Mouse (Mus musculus): Measurements from ENCODE around the gene Zfp651.

Gene Zfp651

GRCm38 (mm10) chr9:121762761-121763160 lies 3.6 kb downstream of the Zfp651 start:
- in situ Hi-C loops (cut with MboI): no loop called here

DNA sequence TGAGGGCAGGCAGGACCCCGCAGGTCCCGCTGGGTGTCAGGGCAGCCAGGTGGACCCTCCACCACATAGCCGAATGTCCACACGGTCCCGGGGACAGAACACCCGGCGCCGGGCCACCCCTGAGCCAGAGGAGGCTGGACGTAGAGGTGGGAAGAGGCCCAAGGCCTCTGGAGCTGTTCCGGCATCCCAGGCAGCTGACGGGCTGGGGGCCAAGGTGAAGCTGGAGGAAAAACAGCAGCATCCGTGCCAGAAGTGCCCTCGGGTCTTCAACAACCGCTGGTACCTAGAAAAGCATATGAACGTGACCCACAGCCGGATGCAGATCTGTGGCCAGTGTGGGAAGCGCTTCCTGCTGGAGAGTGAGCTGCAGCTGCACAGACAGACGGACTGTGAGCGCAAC lies 4.6 kb downstream of the Zfp651 start:
- in situ Hi-C loops (cut with MboI): no loop called here

DNA sequence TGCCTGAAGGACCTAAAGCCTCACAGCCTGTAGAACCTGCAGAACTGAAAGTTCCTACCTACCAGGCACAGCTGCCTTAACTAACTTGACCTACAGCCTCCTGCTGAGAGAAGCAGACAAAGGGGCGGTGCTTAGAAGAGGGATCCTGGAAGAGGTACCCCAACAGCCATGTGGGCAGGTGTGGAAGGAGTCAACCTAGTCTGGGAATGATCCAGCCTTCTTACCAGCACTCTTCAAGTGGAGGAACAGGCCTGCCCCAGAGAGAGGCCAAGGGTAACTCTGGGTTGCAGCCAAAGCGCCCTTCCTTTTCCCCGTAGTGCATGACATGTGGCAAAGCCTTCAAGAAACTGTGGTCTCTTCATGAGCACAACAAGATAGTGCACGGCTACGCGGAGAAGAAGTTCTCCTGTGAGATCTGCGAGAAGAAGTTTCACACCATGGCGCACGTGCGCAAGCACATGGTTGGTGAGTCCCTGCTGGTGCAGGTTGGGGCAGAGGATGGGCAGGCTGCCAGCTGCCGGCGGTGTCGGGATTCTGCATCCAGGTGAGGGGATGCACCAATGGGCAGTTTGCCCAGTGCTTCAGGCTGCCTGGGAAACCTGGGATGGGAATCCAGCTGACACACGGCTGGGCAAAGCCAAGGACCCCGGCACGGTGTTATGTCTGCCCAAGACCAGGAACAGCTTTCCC lies 6.2 kb downstream of the Zfp651 start:
- in situ Hi-C loops (cut with MboI): no loop called here

- in situ Hi-C loops (cut with MboI): no loop called here
Observed at GRCm38 (mm10) chr9:121772412-121772811, 13.3 kb downstream of the Zfp651 start.

GRCm38 (mm10) chr9:121775951-121776350 lies 16.8 kb downstream of the Zfp651 start:
- in situ Hi-C loops (cut with MboI): no loop called here

DNA sequence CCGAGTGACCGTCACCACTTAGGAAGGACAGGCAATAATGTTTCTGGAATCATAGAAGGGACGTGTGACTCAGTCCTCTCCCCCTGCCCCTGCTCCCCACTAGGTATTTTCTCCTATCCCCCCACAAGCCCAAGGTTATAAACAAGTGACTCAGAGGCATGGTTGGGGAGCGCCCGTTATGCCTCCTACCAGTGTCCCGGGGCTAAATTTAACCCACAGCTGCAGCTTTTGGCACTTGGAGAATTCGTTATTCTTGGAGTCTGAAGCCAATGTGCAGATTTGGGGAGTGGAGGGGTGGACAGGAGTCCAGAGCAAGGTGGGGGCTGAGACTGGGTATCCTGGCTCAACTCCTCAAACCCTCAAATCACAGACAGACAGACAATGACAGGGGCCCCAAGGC lies 17.4 kb downstream of the Zfp651 start:
- in situ Hi-C loops (cut with MboI): no loop called here

DNA sequence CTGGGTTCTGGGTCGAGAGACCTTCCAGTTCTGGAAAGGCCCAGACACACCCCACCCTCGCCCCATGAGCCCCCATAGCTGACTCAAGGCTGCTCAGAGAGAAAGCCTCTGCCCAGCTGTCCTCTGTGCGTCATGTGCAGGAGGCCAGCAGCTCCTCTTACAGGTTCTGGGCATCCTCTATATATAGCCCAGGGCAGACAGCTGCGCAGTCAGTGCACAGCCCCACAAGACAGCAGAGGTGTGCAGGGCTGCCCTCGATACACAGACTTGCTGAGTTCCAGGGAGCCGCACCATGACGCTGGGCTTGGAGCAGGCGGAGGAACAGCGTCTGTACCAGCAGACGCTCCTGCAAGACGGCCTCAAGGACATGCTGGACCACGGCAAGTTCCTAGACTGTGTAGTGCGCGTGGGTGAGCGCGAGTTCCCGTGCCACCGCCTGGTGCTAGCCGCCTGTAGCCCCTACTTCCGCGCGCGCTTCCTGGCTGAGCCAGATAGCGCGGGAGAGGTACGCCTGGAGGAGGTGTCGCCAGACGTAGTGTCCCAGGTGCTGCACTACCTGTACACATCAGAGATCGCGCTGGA lies 18.4 kb downstream of the Zfp651 start, which contains the start of gene Klhl40:
Klhl40 (plus strand) TSS at position 124 of the 582 bp plus-strand sequence.
- in situ Hi-C loops (cut with MboI): no loop called here

DNA sequence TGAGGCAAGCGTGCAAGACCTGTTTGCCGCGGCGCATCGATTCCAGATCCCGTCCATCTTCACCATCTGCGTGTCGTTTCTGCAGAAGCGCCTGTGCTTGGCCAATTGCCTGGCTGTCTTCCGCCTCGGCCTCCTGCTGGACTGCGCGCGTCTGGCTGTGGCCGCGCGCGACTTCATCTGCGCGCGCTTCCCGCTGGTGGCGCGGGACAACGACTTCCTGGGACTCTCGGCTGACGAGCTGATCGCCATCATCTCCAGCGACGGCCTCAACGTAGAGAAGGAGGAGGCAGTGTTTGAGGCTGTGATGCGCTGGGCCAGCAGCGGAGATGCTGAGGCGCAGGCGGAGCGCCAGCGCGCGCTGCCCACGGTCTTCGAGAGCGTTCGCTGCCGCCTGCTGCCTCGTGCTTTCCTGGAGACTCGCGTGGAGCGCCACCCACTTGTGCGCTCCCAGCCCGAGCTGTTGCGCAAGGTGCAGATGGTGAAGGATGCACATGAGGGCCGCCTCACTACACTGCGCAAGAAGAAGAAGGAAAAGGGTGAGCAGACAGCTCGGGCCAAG lies 19.0 kb downstream of the Zfp651 start:
- in situ Hi-C loops (cut with MboI): no loop called here

- in situ Hi-C loops (cut with MboI): no loop called here
Observed at GRCm38 (mm10) chr9:121784801-121785200, 25.7 kb downstream of the Zfp651 start.

DNA sequence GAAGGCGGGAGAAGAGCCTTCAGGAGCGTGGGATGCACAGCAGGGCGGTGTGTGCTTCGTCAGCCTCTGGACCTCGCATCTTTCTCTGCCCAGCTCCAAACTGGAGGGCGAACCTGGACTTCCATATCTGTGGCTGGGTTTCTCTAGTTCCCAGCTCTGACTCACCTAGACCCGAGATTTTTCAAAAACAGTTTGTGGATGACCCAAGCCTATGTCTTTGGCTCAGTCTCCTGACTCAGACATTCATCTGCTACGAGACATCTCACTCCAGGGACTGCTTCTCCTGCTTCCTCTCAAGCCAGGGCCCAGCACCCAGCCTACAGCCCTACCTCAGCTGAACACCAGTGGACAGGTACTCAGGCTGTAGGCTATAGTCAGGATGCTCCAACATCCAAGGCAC lies 26.1 kb downstream of the Zfp651 start:
- in situ Hi-C loops (cut with MboI): no loop called here

DNA sequence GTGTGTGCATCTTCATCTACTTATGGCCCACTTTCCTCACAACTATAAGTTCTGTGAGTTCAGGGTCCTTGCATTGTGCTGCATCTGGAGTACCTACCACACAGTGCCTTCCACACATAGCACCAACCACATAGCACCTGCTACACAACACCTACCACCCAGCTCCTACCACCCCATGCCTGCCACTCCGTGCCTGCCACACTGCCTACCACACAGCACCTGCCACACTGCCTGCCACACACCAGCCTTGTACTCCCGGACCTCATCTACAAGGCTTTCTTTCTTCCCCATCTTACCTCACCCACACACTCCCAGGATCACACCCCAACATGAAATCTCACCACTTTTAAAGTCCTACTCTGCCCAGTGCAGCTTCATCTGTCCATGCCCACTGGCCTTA lies 27.2 kb downstream of the Zfp651 start:
- in situ Hi-C loops (cut with MboI): no loop called here

DNA sequence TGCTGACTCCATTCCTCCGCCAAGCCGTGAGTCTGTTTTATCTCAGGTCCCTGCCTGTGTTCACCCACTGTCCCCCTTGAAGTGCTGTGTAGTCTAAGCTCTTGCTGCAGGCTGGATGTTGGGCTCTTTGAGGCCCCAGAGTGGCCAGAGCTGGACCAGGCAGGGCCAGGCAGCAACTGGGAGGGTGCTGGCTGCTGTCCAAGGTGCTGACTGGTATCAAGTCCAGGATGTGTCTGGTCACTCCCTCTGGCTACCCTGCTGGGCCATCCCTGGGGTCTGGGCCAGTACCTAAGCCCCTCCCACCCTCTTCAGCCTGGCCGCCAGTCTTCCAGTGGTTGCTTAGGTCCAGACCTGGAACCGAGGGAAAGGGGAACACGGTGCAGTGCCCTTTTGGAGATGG lies 32.1 kb downstream of the Zfp651 start:
- in situ Hi-C loops (cut with MboI): no loop called here

DNA sequence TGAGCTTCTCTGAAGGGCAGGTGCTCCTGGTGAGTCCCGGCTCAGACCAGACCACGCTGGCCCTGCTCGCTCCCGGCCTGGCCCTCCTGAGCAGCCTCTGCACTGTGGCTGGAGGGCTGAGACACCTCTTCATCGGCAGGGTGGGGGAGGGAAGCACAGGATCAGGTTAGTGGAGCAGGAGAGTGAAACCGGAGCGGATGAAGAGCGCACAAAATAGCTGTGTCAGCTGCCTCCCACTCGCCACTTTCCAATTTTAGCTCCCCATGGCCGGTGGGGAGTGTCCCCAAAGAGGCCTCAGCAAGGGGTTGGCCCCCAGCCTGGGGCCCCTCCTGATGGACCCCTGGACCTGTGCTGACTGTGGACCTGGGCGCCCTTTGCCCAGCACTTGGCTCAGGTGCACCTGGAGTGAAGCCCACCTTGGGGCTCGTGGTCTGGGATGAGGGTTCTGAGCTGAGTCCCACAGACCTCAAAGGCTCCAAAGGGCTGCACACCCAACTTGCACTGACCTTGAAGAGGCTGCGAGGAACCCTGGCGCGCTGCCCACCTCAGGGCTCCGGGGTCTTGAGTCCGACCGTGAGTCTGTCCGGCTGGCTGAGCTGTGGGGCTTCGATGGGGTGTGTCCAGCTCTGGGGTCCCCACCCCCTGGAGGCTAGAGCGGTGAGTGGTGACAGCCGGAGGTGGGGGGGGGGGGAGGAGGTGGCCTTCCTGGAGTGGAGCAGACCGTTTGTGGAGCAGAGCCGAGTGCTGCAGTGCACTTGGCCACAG lies 32.8 kb downstream of the Zfp651 start, which contains the start of gene Hhatl:
Hhatl (minus strand) TSS at position 751 of the 765 bp plus-strand sequence.
- in situ Hi-C loops (cut with MboI): no loop called here

DNA sequence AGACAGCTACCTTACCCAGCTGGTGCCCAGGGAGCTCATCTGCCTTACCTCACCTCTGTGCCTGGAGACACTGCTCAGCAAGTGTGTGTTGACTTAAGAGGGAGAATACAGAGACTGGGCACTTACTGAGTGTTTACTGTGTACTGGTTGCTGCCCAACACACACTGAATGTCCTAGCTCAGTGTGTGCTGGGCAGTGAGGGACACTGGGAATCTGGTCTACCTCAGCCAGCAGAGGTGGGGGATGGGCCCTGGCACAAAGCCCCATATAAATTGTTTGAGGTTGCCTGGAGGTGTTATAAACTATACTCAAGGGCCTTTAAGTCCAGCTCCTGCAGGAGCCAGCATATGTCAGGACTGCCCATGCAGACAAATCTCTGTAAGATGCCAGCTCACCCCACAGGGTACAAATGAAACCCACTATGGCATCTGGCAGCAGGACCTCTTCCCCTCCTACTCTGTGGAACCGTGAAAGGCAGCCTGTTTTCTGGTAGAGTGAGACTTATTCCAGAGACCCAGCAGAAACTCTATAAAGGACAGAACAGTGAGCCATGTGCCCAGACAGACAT lies 35.9 kb downstream of the Zfp651 start:
- in situ Hi-C loops (cut with MboI): no loop called here

- in situ Hi-C loops (cut with MboI): no loop called here
Observed at GRCm38 (mm10) chr9:121797722-121798121, 38.6 kb downstream of the Zfp651 start.

DNA sequence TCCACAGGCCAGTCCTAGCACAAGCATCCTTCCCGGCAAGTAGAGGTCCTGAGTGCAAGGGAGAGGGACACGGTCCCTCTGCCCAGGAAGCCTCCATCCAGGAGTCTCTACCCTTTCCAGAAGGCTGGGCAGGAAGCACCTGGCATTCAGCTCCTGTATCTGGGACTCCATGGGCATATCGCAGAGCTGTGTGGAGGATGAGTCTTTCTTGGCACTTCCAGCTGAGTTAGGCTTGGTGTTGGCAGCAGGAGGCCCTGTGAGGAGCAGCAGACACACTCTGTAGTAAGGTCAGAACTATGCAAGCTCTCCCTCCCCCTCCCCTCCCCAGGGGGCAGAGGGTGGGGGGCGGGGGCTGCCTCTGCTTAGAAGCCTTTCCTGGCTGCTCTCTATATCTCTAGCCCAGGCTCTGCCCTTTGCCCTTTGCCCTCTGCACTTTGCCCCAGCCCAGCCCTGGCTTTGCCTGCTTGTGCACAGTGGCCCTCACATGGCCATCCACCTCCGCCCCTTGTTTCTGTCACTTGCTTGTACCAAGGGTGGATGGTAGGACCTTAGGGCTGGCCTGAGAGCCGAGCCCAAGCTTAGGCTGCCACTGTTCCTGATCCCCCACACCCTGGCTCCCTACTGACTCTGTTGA lies 39.9 kb downstream of the Zfp651 start:
- in situ Hi-C loops (cut with MboI): no loop called here

DNA sequence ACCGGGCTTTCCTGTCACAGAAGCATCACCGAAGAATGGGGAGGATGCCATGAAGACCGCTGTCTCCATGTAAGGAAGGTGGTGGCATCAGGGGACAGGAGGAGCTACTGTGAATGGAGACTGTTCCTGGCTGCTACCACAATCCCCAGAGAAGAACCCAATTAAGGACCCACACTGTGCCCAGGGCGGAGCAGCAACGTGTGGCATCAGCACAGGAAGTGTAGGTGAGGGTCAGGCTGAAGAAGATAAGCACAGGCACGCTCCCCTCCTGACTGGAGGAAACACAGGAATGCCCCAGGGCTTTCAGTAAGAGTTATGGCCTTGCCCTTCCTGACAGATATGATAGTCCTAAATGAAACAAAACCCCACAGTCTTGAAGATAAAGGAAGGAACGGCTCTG lies 43.6 kb downstream of the Zfp651 start:
- in situ Hi-C loops (cut with MboI): no loop called here

DNA sequence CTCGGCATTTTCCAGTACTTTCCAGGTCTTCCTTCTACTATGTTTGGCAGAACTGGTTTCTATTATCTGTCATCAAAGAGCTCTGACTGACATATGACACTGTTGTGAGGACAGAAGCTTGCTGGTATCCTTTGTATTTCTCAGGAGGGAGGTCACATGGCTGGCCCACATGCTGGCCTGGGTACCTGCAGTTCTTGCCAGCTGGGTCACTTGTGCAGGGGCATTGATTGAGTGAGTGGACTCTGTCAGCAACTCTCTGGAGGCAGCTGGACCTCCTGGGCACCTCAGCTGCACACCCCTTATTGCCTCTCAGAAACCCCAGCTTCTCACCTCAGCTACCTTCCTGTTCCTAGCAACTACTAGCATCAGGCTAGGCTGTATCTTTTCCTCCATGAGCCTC lies 48.4 kb downstream of the Zfp651 start:
- in situ Hi-C loops (cut with MboI): no loop called here

DNA sequence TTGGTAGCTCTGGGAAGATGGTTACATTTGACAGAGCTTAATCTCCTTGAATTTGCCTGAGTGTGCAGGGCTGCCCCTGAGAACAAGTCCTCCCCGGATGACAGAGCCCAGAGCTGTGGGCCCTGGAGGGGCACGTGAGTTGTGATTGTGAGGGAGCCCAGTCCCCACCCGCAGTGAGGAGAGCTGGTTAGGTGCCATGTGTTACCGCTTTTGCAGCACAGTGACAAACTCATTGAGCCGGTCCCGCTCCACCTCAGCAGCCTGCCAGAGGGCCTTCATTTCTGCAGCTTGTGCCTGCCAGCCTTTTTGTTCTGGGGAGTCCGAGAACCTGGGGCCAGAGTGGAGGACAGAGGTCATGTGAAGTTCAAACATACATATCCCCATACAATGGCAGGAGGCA lies 48.8 kb downstream of the Zfp651 start:
- in situ Hi-C loops (cut with MboI): no loop called here

GRCm38 (mm10) chr9:121808511-121808910 lies 49.4 kb downstream of the Zfp651 start:
- in situ Hi-C loops (cut with MboI): no loop called here

- in situ Hi-C loops (cut with MboI): no loop called here
Observed at GRCm38 (mm10) chr9:121810081-121810821, 51.1 kb downstream of the Zfp651 start.
